Mouse (Mus musculus) megakaryocyte, embryonic 14.5 days (primary cell): ENCODE results near the gene Galnt2. TPM values are rescaled to one million over a fixed set of nuclear protein-coding genes. Genes with fewer than 3 reads are reported as not detected.

ENCODE experiments used
- H3K27me3 ChIP-seq: replicated peaks from 2 replicates; pipeline ENCODE3; 2012; ENCODE audit warnings: inconsistent platforms
- H3K36me3 ChIP-seq: replicated peaks from 2 replicates; pipeline ENCODE3; 2012; ENCODE audit warnings: low read length, inconsistent platforms, mixed read lengths
- H3K4me1 ChIP-seq: 2 replicates; pipeline ENCODE4 v1.6.1; 2012; ENCODE audit warnings: inconsistent platforms
- H3K4me3 ChIP-seq: replicated peaks from 2 replicates; pipeline ENCODE3; 2012; ENCODE audit warnings: moderate library complexity, mild to moderate bottlenecking, inconsistent platforms
- H3K9me3 ChIP-seq: 2 replicates; pipeline ENCODE4 v1.6.1; 2012; ENCODE audit warnings: inconsistent platforms
- FLI1 ChIP-seq: IDR thresholded peaks from 2 replicates; pipeline ENCODE4 v1.6.1; 2012; ENCODE audit warnings: low read length, inconsistent platforms, mixed read lengths
- GATA1 ChIP-seq: IDR thresholded peaks from 3 replicates; pipeline ENCODE4 v1.6.1; 2012; ENCODE audit warnings: mixed read lengths, low read length, inconsistent platforms, borderline replicate concordance
- polyA plus RNA-seq: library from polyadenylated mRNA; stranded (reverse); fragments of >175 nt; gene quantifications from 2 replicates; pipeline ENCODE4 v1.2.3, GENCODE M21; 2012; ENCODE audit warnings: low replicate concordance; ENCODE audit not compliant: insufficient read depth

The Galnt2 gene
- polyA plus RNA-seq, 1 experiment: 143 TPM

- H3K9me3 ChIP-seq: no peaks in the 10 kb centered on the region
- no peak overlapping the region for H3K4me3 ChIP-seq
- H3K36me3 ChIP-seq: peaks cover 97% of the 10 kb centered on the region
- no peaks in the 10 kb centered on the region for H3K27me3 ChIP-seq
- TF ChIP-seq FLI1: no peak
- no peak for TF ChIP-seq GATA1
- peaks cover 56% of the 10 kb centered on the region for H3K4me1 ChIP-seq
Measured at GRCm38 (mm10) chr8:124330433-124330832, 99.2 kb downstream of the Galnt2 start.

GRCm38 (mm10) chr8:124331094-124331493 lies 99.9 kb downstream of the Galnt2 start:
- H3K9me3 ChIP-seq: no peaks in the 10 kb centered on the region
- H3K36me3 ChIP-seq: peaks cover 97% of the 10 kb centered on the region
- H3K27me3 ChIP-seq: no peaks in the 10 kb centered on the region
- H3K4me1 ChIP-seq: peaks cover 52% of the 10 kb centered on the region
- TF ChIP-seq FLI1 (no peak), GATA1 (no peak)
- no peak overlapping the region for H3K4me3 ChIP-seq

- H3K36me3 ChIP-seq: peaks cover 97% of the 10 kb centered on the region
- no peak overlapping the region for H3K4me3 ChIP-seq
- no peaks in the 10 kb centered on the region for H3K27me3 ChIP-seq
- TF ChIP-seq GATA1: no peak
- TF ChIP-seq FLI1: no peak
- peaks cover 48% of the 10 kb centered on the region for H3K4me1 ChIP-seq
- no peaks in the 10 kb centered on the region for H3K9me3 ChIP-seq
Measured at GRCm38 (mm10) chr8:124331706-124332105, 100.5 kb downstream of the Galnt2 start.

GRCm38 (mm10) chr8:124336302-124336701 lies 105.1 kb downstream of the Galnt2 start:
- TF ChIP-seq FLI1 (no peak), GATA1 (no peak)
- H3K36me3 ChIP-seq: peaks cover 100% of the 10 kb centered on the region
- no peaks in the 10 kb centered on the region for H3K9me3 ChIP-seq
- H3K27me3 ChIP-seq: no peaks in the 10 kb centered on the region
- peaks cover 32% of the 10 kb centered on the region for H3K4me1 ChIP-seq
- H3K4me3 ChIP-seq: no peak overlapping the region

GRCm38 (mm10) chr8:124339742-124340141 lies 108.6 kb downstream of the Galnt2 start:
- peaks cover 100% of the 10 kb centered on the region for H3K36me3 ChIP-seq
- TF ChIP-seq GATA1 (no peak), FLI1 (no peak)
- H3K9me3 ChIP-seq: no peaks in the 10 kb centered on the region
- H3K4me1 ChIP-seq: peaks cover 31% of the 10 kb centered on the region; the same call in 1 of the 2 replicates
- no peak overlapping the region for H3K4me3 ChIP-seq
- no peaks in the 10 kb centered on the region for H3K27me3 ChIP-seq

- TF ChIP-seq GATA1: no peak
- no peak for TF ChIP-seq FLI1
Measured at GRCm38 (mm10) chr8:124340360-124341068, 109.3 kb downstream of the Galnt2 start.

GRCm38 (mm10) chr8:124343151-124343550 lies 112.0 kb downstream of the Galnt2 start:
- TF ChIP-seq GATA1 (no peak), FLI1 (no peak)
- H3K4me3 ChIP-seq: no peak overlapping the region
- H3K36me3 ChIP-seq: peaks cover 97% of the 10 kb centered on the region
- peaks cover 57% of the 10 kb centered on the region for H3K4me1 ChIP-seq
- no peaks in the 10 kb centered on the region for H3K9me3 ChIP-seq
- no peaks in the 10 kb centered on the region for H3K27me3 ChIP-seq

More at GRCm38 (mm10) chr8:124340360-124341068, 109.3 kb downstream of the Galnt2 start:
- Histone ChIP-seq H3K4me1 (peaks cover 37% of the 10 kb centered on the region), H3K27me3 (no peaks in the 10 kb centered on the region), H3K4me3 (no peak overlapping the region), H3K9me3 (no peaks in the 10 kb centered on the region), H3K36me3 (peaks cover 100% of the 10 kb centered on the region)

- Histone ChIP-seq H3K4me1 (peaks cover 59% of the 10 kb centered on the region), H3K9me3 (no peaks in the 10 kb centered on the region), H3K4me3 (no peak overlapping the region), H3K27me3 (no peaks in the 10 kb centered on the region), H3K36me3 (peaks cover 89% of the 10 kb centered on the region)
- TF ChIP-seq GATA1: no peak
- no peak for TF ChIP-seq FLI1
Measured at GRCm38 (mm10) chr8:124343991-124344390, 112.8 kb downstream of the Galnt2 start.

GRCm38 (mm10) chr8:124345098-124345497 lies 113.9 kb downstream of the Galnt2 start:
- TF ChIP-seq GATA1 (no peak), FLI1 (no peak)
- no peaks in the 10 kb centered on the region for H3K9me3 ChIP-seq
- peaks cover 61% of the 10 kb centered on the region for H3K4me1 ChIP-seq
- no peak overlapping the region for H3K4me3 ChIP-seq
- H3K36me3 ChIP-seq: peaks cover 78% of the 10 kb centered on the region
- H3K27me3 ChIP-seq: no peaks in the 10 kb centered on the region

GRCm38 (mm10) chr8:124346852-124347523 lies 115.8 kb downstream of the Galnt2 start:
- Histone ChIP-seq H3K4me3 (peak overlapping the region; percentile 44), H3K36me3 (peaks cover 59% of the 10 kb centered on the region), H3K27me3 (peaks cover 7% of the 10 kb centered on the region), H3K4me1 (peaks cover 61% of the 10 kb centered on the region), H3K9me3 (no peaks in the 10 kb centered on the region)
- TF ChIP-seq FLI1: no peak
- no peak for TF ChIP-seq GATA1
